Mouse (Mus musculus) gastrocnemius, postnatal 10 days (tissue): ENCODE measurements around the gene Sptan1. TPM values are rescaled to one million over a fixed set of nuclear protein-coding genes. Genes with fewer than 3 reads are reported as not detected.

ENCODE experiments used
- DNase-seq: peaks from one replicate; pipeline ENCODE4 v3.0.0; 2021; ENCODE audit warnings: mixed read lengths
- total RNA-seq, 2 experiments: library from RNA; stranded (reverse); gene quantifications; 2 replicates each; pipeline ENCODE4 v1.2.3; 2021

The Sptan1 gene
- total RNA-seq, 2 experiments from 2014 or later: 103 to 127 TPM

DNA sequence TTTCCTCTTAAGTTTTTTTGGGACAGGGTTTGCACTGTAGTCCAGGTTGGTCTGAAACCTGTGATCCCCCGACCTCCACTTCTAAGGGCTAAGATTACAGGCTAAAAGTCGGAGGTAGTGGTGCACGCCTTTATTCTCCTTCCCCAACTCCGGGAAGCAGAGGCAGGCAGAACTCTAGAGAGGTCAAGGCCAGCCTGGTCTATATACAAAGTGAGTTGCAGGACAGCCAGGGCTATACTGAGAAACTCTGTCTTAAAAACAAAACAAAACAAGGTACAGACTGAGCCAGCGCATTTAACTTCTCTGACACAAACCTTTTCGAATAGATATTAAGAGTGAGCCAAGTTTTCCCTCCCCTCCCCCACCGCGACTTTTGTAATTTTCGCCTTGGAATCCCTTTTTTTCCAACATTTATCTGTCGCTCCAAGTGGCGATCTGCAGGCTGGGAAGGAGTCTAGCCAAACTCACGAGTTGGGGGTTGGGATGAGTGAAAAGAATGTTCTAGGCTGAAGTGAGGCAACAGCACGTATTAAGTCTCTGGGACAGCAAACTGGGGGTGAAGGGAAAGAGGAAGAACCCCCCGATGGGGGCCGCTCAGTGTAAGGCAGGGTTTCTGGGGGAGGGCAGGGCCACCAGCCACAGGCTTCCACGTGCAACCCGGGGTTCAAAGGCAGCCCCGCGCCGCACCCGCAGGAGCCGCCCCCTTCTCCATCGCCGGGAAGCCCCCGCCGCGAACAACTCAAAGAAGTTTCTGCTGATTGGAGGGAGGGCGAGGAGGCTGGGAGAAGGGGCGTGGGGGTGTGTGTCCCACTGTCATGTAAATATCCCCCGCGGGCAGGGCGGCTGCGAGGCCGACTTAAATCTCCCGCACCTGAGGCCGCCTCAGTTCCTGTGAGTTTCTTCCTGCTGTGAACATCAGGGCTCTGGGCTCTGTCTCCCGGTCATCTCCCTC lies 96.1 kb downstream of the Sptan1 start:
- DNase-seq: peak; percentile 39

- peak; percentile 47 for DNase-seq
Measured at GRCm38 (mm10) chr2:30062249-30063093, 97.1 kb downstream of the Sptan1 start.

DNA sequence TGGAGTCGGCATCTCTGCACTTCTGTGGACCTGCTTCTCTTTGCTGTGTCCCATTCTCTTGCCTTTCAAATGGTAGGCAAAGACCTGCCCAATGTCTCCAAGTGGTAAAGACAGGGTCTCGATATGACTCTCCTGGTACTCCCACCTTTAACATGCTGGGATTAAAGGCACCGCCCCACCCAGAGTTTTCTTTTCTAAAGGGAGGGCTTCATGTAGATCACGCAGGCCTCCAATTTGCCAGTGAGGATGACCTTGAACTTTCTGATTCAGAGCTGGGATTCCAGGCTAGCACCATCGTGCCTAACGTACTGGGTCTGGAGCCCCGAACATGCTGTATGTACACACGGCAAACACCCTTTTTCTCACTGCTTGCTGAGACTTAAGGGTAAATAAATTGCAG lies 97.9 kb downstream of the Sptan1 start:
- no peak for DNase-seq

DNA sequence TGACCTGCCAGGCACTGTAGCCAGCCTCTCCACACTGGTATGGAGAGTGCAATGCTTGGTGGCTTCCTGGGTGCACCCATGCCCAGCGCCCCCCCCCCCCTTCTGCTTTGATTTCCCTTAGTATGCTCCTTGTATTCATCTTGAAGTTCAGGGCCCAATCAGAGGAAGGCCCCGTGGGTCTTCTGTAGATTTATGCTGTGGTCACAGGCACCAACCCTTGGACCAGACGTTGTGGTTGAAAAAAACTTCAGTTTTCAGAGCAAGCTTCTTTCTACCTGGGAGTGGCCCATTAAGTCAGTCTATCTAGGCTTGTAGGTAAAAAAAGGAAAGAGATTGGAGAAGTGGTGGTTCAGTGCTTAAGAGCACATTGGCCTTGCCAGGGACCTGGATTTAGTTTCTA lies 98.4 kb downstream of the Sptan1 start:
- no peak for DNase-seq

DNA sequence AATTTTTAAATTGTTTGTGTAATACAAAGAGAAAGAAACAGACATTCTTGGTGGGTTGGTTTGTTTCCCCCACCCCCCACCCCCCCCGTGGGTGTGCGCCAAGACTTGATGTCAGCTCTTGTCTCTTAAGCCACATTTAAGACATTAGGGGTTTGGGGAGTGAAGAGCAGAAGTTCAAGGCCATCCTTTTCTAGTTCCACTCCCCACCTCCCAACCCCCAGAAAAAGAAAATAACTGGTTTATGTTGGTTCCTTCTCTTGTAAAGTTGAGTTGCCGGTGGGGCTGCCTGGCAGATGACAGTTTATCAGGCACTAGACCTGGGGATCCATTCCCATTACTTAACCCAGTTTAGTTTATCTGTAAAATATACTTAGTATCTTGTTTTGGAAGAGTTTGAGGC lies 98.9 kb downstream of the Sptan1 start:
- no peak for DNase-seq

- DNase-seq: peak; percentile 95
Measured at GRCm38 (mm10) chr2:30066046-30066901, 100.9 kb downstream of the Sptan1 start.

GRCm38 (mm10) chr2:30067031-30067888 lies 101.9 kb downstream of the Sptan1 start:
- peak; percentile 47 for DNase-seq

DNA sequence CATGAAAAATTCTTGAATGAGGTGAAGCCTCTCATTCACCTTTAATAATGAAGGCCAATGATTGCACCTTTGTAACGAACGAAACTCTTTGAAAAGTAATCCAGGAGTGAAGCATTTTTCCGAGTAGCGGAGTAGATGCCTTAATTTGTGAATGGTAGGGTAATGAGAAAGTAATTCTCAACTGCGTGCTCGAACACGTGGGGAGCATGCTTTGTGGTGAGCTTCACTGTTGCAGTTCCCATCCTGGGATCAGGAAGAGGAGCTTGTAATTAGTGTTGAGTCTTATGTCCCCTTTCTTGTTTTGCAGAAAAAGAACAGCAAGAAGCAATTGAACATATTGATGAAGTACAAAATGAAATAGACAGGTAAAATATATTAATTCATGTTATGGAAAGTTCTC lies 102.6 kb downstream of the Sptan1 start:
- no peak for DNase-seq

DNA sequence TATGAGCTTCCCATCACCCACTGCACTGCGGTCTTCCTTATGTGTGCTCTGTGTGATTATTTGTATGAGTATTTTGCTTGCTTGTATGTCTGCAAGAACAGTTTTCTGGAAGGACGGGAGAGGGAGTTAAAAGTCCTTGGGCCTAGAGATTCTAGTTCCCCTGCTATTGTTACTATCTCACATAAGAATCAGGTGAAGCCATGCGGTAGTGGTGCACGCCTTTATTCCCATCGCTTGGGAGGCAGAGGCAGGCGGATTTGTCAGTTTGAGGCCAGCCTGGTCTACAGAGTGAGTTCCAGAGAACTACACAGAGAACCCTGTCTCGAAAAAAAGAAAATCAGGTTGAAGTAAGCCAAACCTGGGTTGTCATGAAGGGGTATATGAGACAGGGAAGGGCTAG lies 107.5 kb downstream of the Sptan1 start:
- no peak for DNase-seq

DNA sequence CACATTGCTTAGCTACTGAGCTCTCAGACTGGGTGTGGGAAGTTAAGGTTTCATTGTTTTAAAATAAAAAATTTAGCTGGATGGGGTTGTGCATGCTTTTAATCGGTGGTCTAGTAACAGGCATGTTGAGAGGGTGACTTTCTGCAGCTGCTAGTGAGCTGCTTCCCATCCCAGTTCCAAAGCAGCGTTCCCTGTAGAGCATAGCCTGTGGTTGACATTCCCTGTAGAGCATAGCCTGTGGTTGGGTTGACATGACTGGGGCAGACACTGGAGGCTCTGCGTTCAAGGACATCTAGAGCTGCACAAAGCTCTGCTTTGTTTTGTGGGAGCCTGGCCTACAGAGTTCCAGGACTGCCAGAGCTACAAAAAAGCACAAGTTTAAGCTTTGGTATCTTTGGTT lies 107.9 kb downstream of the Sptan1 start:
- no peak for DNase-seq

GRCm38 (mm10) chr2:30075625-30076024 lies 110.3 kb downstream of the Sptan1 start:
- DNase-seq: no peak

GRCm38 (mm10) chr2:30076439-30076838 lies 111.1 kb downstream of the Sptan1 start:
- no peak for DNase-seq

GRCm38 (mm10) chr2:30076959-30077358 lies 111.6 kb downstream of the Sptan1 start:
- no peak for DNase-seq

- DNase-seq: peak; percentile 92
Measured at GRCm38 (mm10) chr2:30077502-30078348, 112.4 kb downstream of the Sptan1 start, which contains the start of gene Pkn3. TSS of gene Pkn3 (plus strand) at chr2:30077684.

DNA sequence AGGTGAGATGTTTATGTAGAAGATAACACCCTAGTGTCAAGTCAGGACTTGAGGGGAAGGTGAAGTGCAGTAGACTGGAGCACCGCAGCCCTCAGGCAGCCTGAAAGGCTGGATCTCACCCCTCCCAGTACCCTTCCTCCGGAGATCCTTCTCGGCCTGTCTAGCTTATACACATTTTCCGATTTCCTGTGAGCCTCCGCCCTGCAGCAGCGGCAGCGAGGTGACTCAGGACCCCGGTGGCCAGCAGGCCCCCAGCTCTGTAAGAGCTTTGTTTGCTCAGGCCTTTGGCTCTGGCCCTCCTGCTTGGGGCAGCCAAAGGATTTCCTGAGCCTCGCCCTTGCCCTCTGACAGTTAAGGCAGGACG lies 113.0 kb downstream of the Sptan1 start:
- no peak for DNase-seq

- no peak for DNase-seq
Measured at GRCm38 (mm10) chr2:30078760-30079159, 113.4 kb downstream of the Sptan1 start.

- no peak for DNase-seq
Measured at GRCm38 (mm10) chr2:30080181-30080800, 114.9 kb downstream of the Sptan1 start.
